23 mouse cellular contexts compared by ENCODE assay signal in the genomic region with DNA sequence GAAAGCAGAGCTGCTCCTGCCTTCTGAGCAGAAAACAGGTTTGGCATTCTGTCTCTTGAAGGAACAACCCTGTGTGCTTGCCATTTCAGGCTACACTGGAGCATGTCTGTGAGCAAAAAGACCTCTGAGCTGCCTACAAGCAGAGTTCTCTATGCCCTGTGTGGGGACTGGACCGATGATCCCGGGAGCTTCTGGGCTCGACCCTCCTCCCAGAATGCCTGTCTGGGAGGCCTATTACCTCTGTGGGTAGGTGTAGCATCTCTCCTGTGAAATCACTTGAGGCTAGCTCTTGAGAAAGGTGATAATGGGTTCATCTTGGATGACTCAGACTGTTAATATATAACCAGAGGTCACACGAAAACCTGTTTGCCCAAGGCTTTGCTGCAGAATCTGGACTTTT. TPM values are rescaled to one million over a fixed set of nuclear protein-coding genes. Genes with fewer than 3 reads are reported as not detected.
DNase-seq lines count a peak whose midpoint lies in the region; ATAC-seq and TF ChIP-seq lines count a peak whose summit lies in the region.
"Had no signal": no experiment of that assay in that cellular context is flagged by ENCODE, and none has a peak within 500 bp of the region (broad histone marks: within the 10 kb centered on the region; RNA-seq: fewer than 3 reads in every experiment).

No protein-coding gene starts in this region.

- TF ChIP-seq CTCF in heart, adult 2 months (IDR thresholded peaks at IDR 0.05): no peak
- no peak for TF ChIP-seq CTCF in intestine, postnatal 0 days (IDR thresholded peaks at IDR 0.05; ENCODE audit: low read depth)
- TF ChIP-seq CTCF in kidney, adult 2 months (conservative IDR thresholded peaks at IDR 0.05; ENCODE audit: insufficient read depth, insufficient read length, low read depth, low read length): no peak

- no peaks in the 10 kb centered on the region for H3K36me3 ChIP-seq in heart, adult 2 months (ENCODE audit: control insufficient read depth, insufficient read depth, low read length)
- H3K36me3 ChIP-seq in intestine, embryonic 14.5 days (ENCODE audit: control insufficient read depth, insufficient read depth, low read length): no peaks in the 10 kb centered on the region
- no peaks in the 10 kb centered on the region for H3K36me3 ChIP-seq in intestine, postnatal 0 days (ENCODE audit: control insufficient read depth, insufficient read depth)
- no peaks in the 10 kb centered on the region for H3K36me3 ChIP-seq in kidney, adult 2 months (ENCODE audit: control insufficient read depth, insufficient read depth, low read length)
- no peaks in the 10 kb centered on the region for H3K36me3 ChIP-seq in kidney, embryonic 14.5 days (ENCODE audit: control insufficient read depth, insufficient read depth, low read length)
- H3K36me3 ChIP-seq: embryonic facial prominence, embryonic 10.5 days; embryonic facial prominence, embryonic 12.5 days; G1E had no signal

- peak; percentile 25 for DNase-seq in heart, adult 11 months
- DNase-seq in heart, adult 2 months: no peak
- DNase-seq in intestine, embryonic 14.5 days (ENCODE audit: low spot score): peak; percentile 57
- DNase-seq in kidney, adult 2 months: peak; percentile 35
- DNase-seq in yolk sac, embryonic 10.5 days (ENCODE audit: low spot score): peak; percentile 11
- DNase-seq: adrenal gland, adult 8-10 months; adrenal gland, postnatal 14 days; adrenal gland, postnatal 36 days; B cell, adult 2 months; cerebellum, adult 11-12 months; cerebellum, adult 2 months; cerebellum, adult 9-10 months; cerebellum, postnatal 10 days; cerebellum, postnatal 25 days had no signal

- no peak overlapping the region for H3K27ac ChIP-seq in heart, adult 2 months
- H3K27ac ChIP-seq in intestine, embryonic 14.5 days (ENCODE audit: low read depth): no peak overlapping the region
- H3K27ac ChIP-seq in intestine, postnatal 0 days (ENCODE audit: low read depth, low read length): no peak overlapping the region
- H3K27ac ChIP-seq in kidney, adult 2 months (ENCODE audit: insufficient read depth, low read depth, low read length): no peak overlapping the region
- no peak overlapping the region for H3K27ac ChIP-seq in kidney, embryonic 14.5 days (ENCODE audit: low read depth, low read length)
- H3K27ac ChIP-seq: embryonic facial prominence, embryonic 10.5 days; embryonic facial prominence, embryonic 12.5 days; forebrain, embryonic 13.5 days had no signal

- 87% methylated on average over 4 of the region's 4 CpGs for WGBS in heart, adult 2 months
- WGBS in intestine, embryonic 14.5 days: 75% methylated on average over 4 of the region's 4 CpGs
- WGBS in intestine, postnatal 0 days: 48% methylated on average over 4 of the region's 4 CpGs
- 46% methylated on average over 4 of the region's 4 CpGs for WGBS in kidney, adult 2 months
- 90% methylated on average over 4 of the region's 4 CpGs for WGBS in kidney, embryonic 14.5 days

- no peak for ATAC-seq in intestine, embryonic 14.5 days (replicated peaks; ENCODE audit: low FRiP score, low TSS enrichment, low read depth)
- ATAC-seq in intestine, postnatal 0 days: no peak
- ATAC-seq in kidney, embryonic 14.5 days (ENCODE audit: low FRiP score, low TSS enrichment): no peak
- ATAC-seq: activated CD4-positive, CD25-positive, alpha-beta regulatory T cell, adult 4 months; CD4-positive, CD25-positive, alpha-beta regulatory T cell, adult 4 months; forebrain, embryonic 13.5 days; Patski had no signal

- TF ChIP-seq EP300 in heart, adult 2 months (IDR thresholded peaks at IDR 0.05; ENCODE audit: insufficient read depth, low read depth, low read length): no peak

- no peak overlapping the region for H3K4me2 ChIP-seq in intestine, embryonic 14.5 days (ENCODE audit: low read length)
- H3K4me2 ChIP-seq in intestine, postnatal 0 days (replicated peaks; ENCODE audit: low read depth): no peak overlapping the region
- no peak overlapping the region for H3K4me2 ChIP-seq in kidney, embryonic 14.5 days (replicated peaks; ENCODE audit: low read depth, low read length)
- H3K4me2 ChIP-seq: embryonic facial prominence, embryonic 12.5 days; forebrain, embryonic 13.5 days had no signal

- H3K4me1 ChIP-seq in heart, adult 2 months (ENCODE audit: control insufficient read depth, insufficient read depth, low read length): no peaks in the 10 kb centered on the region
- no peaks in the 10 kb centered on the region for H3K4me1 ChIP-seq in intestine, embryonic 14.5 days (replicated peaks; ENCODE audit: control insufficient read depth, insufficient read depth, low read length)
- H3K4me1 ChIP-seq in intestine, postnatal 0 days (replicated peaks; ENCODE audit: control insufficient read depth, insufficient read depth, low read length): no peaks in the 10 kb centered on the region
- no peaks in the 10 kb centered on the region for H3K4me1 ChIP-seq in kidney, adult 2 months (ENCODE audit: control insufficient read depth, insufficient read depth, low read length)
- H3K4me1 ChIP-seq in kidney, embryonic 14.5 days (ENCODE audit: control insufficient read depth, insufficient read depth, low read length): no peaks in the 10 kb centered on the region
- H3K4me1 ChIP-seq: embryonic facial prominence, embryonic 12.5 days had no signal

- intact Hi-C loops in heart, adult 2 months (cut with DNase I): no loop called here

- no peak for TF ChIP-seq POLR2A in heart, adult 2 months (IDR thresholded peaks at IDR 0.05; ENCODE audit: insufficient read depth, low read depth, low read length)
- TF ChIP-seq POLR2A in kidney, adult 2 months (IDR thresholded peaks at IDR 0.05; ENCODE audit: low read depth, low read length): no peak

- H3K4me3 ChIP-seq in heart, adult 2 months: no peak overlapping the region
- no peak overlapping the region for H3K4me3 ChIP-seq in intestine, embryonic 14.5 days (ENCODE audit: low read depth, low read length)
- no peak overlapping the region for H3K4me3 ChIP-seq in intestine, postnatal 0 days (ENCODE audit: low read depth, low read length)
- H3K4me3 ChIP-seq in kidney, adult 2 months (ENCODE audit: insufficient read depth, low read depth, low read length): no peak overlapping the region
- H3K4me3 ChIP-seq in kidney, embryonic 14.5 days (ENCODE audit: low read length): no peak overlapping the region
- H3K4me3 ChIP-seq: embryonic facial prominence, embryonic 10.5 days; embryonic facial prominence, embryonic 12.5 days; forebrain, embryonic 13.5 days had no signal

- H3K9ac ChIP-seq in heart, adult 2 months (ENCODE audit: low read depth, low read length): no peak overlapping the region
- H3K9ac ChIP-seq in intestine, embryonic 14.5 days (ENCODE audit: low read length): no peak overlapping the region
- no peak overlapping the region for H3K9ac ChIP-seq in intestine, postnatal 0 days (ENCODE audit: low read depth, low read length)
- no peak overlapping the region for H3K9ac ChIP-seq in kidney, embryonic 14.5 days (ENCODE audit: low read depth, low read length)
- H3K9ac ChIP-seq: embryonic facial prominence, embryonic 12.5 days; forebrain, embryonic 13.5 days had no signal

- no peaks in the 10 kb centered on the region for H3K9me3 ChIP-seq in intestine, embryonic 14.5 days (ENCODE audit: control insufficient read depth, low read length)
- H3K9me3 ChIP-seq in intestine, postnatal 0 days (ENCODE audit: control insufficient read depth): no peaks in the 10 kb centered on the region
- no peaks in the 10 kb centered on the region for H3K9me3 ChIP-seq in kidney, embryonic 14.5 days (ENCODE audit: control insufficient read depth, low read length)
- H3K9me3 ChIP-seq: embryonic facial prominence, embryonic 10.5 days; embryonic facial prominence, embryonic 12.5 days; forebrain, embryonic 13.5 days had no signal

- no peaks in the 10 kb centered on the region for H3K27me3 ChIP-seq in heart, adult 2 months (ENCODE audit: control insufficient read depth, insufficient read depth, low read length)
- no peaks in the 10 kb centered on the region for H3K27me3 ChIP-seq in intestine, embryonic 14.5 days (replicated peaks; ENCODE audit: control insufficient read depth, insufficient read depth, low read length)
- no peaks in the 10 kb centered on the region for H3K27me3 ChIP-seq in intestine, postnatal 0 days (replicated peaks; ENCODE audit: control insufficient read depth, insufficient read depth, low read length)
- H3K27me3 ChIP-seq in kidney, adult 2 months (replicated peaks; ENCODE audit: control insufficient read depth, insufficient read depth, low read length): no peaks in the 10 kb centered on the region
- H3K27me3 ChIP-seq in kidney, embryonic 14.5 days (ENCODE audit: control insufficient read depth, insufficient read depth, low read length): no peaks in the 10 kb centered on the region
- H3K27me3 ChIP-seq: embryonic facial prominence, embryonic 12.5 days; forebrain, embryonic 13.5 days had no signal

- H3K79me2 ChIP-seq in heart, adult 2 months (replicated peaks; ENCODE audit: control insufficient read depth, insufficient read depth, low read length): no peaks in the 10 kb centered on the region

RNA-seq across cellular contexts. Expression of gene Tmem108, which starts 19.0 kb away (rescaled TPM):
- total RNA-seq in heart, adult 2 months (2021): 1 to 10 TPM; 4.6 to 4.7 TPM
- polyA plus RNA-seq in heart, adult 2 months (2012; rRNA removed): 8.7 and 9.1 TPM in 2 replicates
- 21.2 and 22.1 TPM in 2 replicates for polyA plus RNA-seq in intestine, embryonic 14.5 days (2014; fragmentation: Nextera tagmentation; extraction: Ambion mirVana)
- 3.3 and 3.7 TPM in 2 replicates for polyA plus RNA-seq in intestine, postnatal 0 days (2015; fragmentation: Nextera tagmentation; extraction: Ambion mirVana)
- polyA plus RNA-seq in kidney, adult 2 months (2012; rRNA removed): 6.9 and 7.1 TPM in 2 replicates
- polyA plus RNA-seq in kidney, embryonic 14.5 days (2014; fragmentation: Nextera tagmentation; extraction: Ambion mirVana): 6.7 and 10.8 TPM in 2 replicates
- polyA plus RNA-seq: G1E, Patski had no signal

Comparison
In these comparisons a context has a peak if more than half of its experiments do, and no peak if none do; other contexts are left out.
1. DNase-seq: peak in heart, adult 11 months (single experiment), intestine, embryonic 14.5 days (single experiment), kidney, adult 2 months (single experiment) and yolk sac, embryonic 10.5 days (single experiment); none in heart, adult 2 months (0 of 2).